Mouse (Mus musculus) T-cell, adult 2 months (primary cell): ENCODE data around the gene Misp.
A peak's percentile ranks its signal among the peaks of the same experiment; 100 is the strongest.

Experiments used
- DNase-seq: peaks from one replicate; pipeline ENCODE4 v3.0.0; 2022; ENCODE audit warnings: low spot score

Gene Misp

GRCm38 (mm10) chr10:79794491-79794931, 26.3 kb upstream of the Misp start:
- no peak for DNase-seq

GRCm38 (mm10) chr10:79795905-79796304, 24.9 kb upstream of the Misp start:
- no peak for DNase-seq

- DNase-seq = no peak
Observed at GRCm38 (mm10) chr10:79797326-79797725, 23.5 kb upstream of the Misp start.

- DNase-seq = no peak
Observed at GRCm38 (mm10) chr10:79798289-79798928, 22.4 kb upstream of the Misp start.

- no peak for DNase-seq
Observed at GRCm38 (mm10) chr10:79800508-79800907, 20.3 kb upstream of the Misp start.

GRCm38 (mm10) chr10:79801837-79802236, 19.0 kb upstream of the Misp start:
- DNase-seq = no peak

- no peak for DNase-seq
Observed at GRCm38 (mm10) chr10:79802331-79802971, 18.3 kb upstream of the Misp start.

- no peak for DNase-seq
Observed at GRCm38 (mm10) chr10:79803716-79804323, 17.0 kb upstream of the Misp start.

GRCm38 (mm10) chr10:79805636-79806035, 15.2 kb upstream of the Misp start:
- DNase-seq = no peak

GRCm38 (mm10) chr10:79806331-79806730, 14.5 kb upstream of the Misp start:
- DNase-seq = no peak

- no peak for DNase-seq
Observed at GRCm38 (mm10) chr10:79806972-79807371, 13.8 kb upstream of the Misp start.

GRCm38 (mm10) chr10:79807826-79808225, 13.0 kb upstream of the Misp start:
- DNase-seq = no peak

GRCm38 (mm10) chr10:79808728-79809127, 12.1 kb upstream of the Misp start:
- DNase-seq = no peak

GRCm38 (mm10) chr10:79811736-79812637, 8.8 kb upstream of the Misp start:
- DNase-seq = peak; percentile 73

GRCm38 (mm10) chr10:79814271-79814842, 6.4 kb upstream of the Misp start:
- no peak for DNase-seq

GRCm38 (mm10) chr10:79815671-79816494, 4.9 kb upstream of the Misp start:
- no peak for DNase-seq

- no peak for DNase-seq
Observed at GRCm38 (mm10) chr10:79817111-79817510, 3.7 kb upstream of the Misp start.

GRCm38 (mm10) chr10:79818225-79818624, 2.6 kb upstream of the Misp start:
- DNase-seq = no peak

GRCm38 (mm10) chr10:79819606-79820005, 1.2 kb upstream of the Misp start:
- DNase-seq = no peak

GRCm38 (mm10) chr10:79820277-79820676, 512 bp upstream of the Misp start:
- no peak for DNase-seq

GRCm38 (mm10) chr10:79821731-79822130, 942 bp downstream of the Misp start:
- DNase-seq = no peak
